Mouse (Mus musculus): ENCODE measurements around the gene Cnnm2.

DNA sequence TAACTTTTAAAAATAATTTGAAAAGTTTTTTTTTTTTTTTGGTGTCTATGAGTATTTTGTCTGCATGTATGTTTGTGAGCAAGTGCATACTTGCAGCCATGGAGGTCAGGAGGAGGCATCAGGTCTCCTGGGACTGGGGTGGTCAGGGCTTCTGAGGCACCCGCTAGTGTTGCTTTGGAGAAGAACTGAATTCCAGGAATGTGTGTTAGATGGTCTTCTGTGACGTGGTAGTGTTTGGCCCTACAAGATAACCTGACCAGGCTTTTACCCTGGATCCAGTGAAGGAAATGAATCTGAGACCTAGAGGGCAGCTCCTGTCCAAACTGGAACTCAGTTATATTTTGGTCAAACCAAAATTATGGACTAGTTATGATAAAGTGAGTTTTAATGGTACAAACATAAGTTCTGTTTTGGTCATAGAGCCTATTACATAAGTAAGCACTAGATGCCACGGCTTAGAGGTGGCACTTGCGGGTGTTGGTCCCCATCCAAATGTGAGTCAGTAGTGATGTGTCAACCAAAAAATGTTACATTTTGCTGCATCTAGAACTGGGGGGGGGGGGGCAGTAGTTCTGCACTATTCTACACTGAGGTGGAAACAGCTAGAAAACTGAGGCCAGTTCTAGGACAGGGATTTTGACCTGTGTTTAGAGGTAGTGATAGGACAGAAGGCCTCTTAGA, 38.6 kb downstream of the Cnnm2 start:
- no peak for TF ChIP-seq CTCF (IDR thresholded peaks at IDR 0.05; ENCODE audit: low read depth, low read length)
- TF ChIP-seq POLR2A (IDR thresholded peaks at IDR 0.05; ENCODE audit: extremely low read depth, insufficient read depth, low read length): no peak
